Mouse (Mus musculus) urinary bladder, adult 18-20 months (tissue): ENCODE measurements around the gene Prrx2.

Experiments
- DNase-seq, 2 experiments: peaks; one replicate each; pipeline ENCODE4 v3.0.0; 2022; ENCODE audit warnings: low spot score in 2 of 2, mixed read lengths in 2 of 2

Prrx2 gene

DNA sequence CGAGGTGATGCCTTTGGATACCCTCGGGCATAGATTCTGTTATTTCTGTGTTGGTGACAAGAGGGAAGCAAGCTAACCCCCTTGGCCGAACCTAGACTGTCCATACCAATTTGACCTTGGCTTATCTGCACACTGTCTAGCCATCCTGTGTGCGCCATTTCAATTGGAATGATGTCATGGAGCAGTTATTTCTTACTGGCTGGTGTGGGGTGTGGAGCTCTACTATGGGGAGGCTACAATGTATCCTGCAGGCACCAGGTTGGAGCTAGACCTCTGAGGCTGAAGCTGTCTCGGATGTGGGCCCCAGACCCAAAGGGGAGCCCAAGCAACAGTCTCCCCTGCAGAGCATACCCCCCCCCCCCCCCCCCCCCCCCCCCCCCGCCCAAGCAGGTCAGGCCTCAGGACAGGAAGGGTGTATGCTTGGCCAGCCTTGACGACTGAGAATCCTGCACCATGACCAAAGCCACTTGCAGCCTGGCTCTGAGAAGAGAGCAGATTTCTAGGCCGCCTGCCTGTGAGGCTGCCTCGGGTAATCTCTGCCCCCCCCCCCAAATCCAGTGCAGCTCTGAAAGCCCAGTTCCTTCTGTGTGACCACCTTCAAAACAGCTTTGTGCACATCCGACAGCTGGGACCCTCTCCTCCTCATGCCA, at the start of gene Prrx2:
Gene Prrx2, plus strand, starts transcription at position 600 of the 650 bp plus-strand sequence.
- no peak for DNase-seq

- no peak for DNase-seq
Observed at GRCm38 (mm10) chr2:30787466-30787865, 47.3 kb upstream of the Prrx2 start.

- DNase-seq, result no peak
Observed at GRCm38 (mm10) chr2:30792061-30792460, 42.7 kb upstream of the Prrx2 start.

DNA sequence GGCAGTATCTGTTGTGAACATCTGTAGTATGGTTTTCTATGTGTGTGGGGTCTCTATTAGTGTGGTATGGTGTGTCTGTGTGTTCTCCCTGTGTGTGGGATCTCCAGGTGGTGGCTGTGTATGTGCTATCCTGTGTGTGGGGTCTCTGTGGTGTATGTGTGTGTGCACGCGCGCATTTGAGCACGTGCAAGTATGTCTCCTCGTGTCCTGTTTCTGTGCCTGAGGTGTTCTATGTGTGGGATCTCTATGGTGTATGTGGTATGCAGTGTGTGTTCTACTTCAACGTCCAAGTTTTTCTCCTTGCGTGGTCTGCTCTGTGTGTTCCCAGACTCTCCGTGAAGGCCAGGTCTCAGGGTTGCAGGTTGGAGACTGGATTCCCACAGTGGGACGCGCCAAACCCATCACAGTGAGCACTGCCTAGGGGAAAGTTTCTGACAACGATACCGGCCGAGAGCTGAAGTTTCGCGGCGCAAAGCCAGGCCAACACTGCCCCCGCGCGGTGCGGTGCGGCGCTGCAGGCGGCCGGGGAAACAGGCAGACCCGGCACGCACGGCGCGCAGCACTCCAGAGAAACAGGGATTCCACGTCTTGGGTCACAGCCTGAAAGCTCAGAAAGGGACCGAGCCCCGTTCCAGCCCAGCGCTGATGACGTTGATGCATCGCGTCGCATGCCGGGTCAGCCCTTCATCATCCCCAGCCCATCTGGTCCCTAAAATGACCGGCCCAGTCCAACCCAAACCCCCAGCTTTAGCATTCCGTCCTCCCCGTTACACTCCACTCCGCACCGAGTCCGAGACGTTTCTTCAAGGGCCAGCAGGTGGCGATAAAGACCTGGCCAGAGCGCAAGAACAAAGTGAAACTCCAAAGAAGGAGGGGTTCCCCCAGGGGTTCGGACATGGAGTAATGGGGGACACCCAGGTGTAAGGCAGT, 40.3 kb upstream of the Prrx2 start:
- peak; percentile 94 to 99 for DNase-seq

DNA sequence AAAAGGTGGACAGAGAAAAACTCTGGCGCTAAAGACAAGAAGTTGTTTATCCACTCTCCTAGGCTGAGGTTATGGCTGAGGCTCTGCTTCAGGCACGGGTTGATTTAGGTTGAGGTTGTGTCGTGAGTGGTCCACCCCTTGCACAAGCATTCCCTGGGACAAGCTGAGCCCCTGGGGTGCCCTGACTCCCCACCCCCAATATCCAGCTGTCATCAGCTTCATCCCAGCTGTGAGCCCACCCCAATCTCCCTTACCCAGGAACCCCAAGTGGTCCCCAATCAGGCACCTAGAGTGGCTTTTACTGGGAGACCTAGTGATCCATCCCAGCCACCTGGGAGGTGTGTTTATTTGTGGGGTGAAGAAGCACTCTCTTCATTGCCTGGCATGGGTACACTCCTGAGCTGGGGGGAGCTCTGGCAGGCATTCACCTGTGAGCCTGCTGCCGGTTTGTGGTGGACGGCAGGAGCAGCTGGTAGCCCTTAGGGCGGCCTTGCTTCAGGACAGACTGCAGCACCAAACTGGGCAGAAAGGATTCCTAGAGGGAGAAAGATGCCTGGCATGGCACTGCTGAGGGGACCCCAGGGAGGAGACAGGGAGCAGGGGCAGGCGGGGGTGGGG, 39.4 kb upstream of the Prrx2 start:
- DNase-seq, result no peak

DNA sequence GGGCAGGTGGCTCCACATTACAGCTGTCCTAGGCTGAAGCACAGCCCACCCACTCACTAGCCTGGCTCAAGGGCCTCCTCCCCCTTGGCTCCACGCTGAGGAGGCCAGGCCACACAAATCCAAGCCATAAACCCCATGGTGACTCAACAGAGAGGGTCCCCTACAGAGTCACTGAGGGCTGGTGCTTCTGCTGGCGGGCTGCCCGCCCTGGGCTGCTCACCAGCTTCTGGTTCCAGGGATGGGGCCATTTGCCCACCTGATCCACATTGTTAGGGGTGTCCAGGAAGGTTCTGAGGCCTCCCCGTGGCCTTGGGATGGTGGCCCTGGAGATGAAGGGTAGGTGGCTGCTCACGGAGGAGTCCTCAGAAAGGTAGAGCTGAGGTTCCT, 38.9 kb upstream of the Prrx2 start:
- no peak for DNase-seq

GRCm38 (mm10) chr2:30796382-30796781, 38.4 kb upstream of the Prrx2 start:
- peak; percentile 50 to 71 for DNase-seq

DNA sequence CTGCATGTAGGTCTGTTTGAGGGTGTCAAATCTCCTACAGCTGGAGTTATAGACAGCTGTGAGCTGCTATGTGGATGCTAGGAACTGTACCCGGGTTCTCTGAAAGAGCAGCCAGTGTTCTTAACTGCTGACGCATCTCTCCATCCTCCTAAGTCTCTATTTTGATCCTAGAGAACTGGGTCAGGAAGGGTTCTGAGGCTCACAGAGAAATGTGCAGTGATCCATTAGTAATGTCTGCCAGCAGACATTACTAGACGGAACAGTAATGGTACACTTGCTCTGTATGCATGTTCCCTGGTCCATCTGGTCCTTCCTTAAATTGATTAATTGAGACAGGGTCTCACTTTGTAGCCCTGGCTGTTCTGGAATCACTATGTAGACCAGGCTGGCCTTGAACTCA, 35.3 kb upstream of the Prrx2 start:
- DNase-seq, result no peak

DNA sequence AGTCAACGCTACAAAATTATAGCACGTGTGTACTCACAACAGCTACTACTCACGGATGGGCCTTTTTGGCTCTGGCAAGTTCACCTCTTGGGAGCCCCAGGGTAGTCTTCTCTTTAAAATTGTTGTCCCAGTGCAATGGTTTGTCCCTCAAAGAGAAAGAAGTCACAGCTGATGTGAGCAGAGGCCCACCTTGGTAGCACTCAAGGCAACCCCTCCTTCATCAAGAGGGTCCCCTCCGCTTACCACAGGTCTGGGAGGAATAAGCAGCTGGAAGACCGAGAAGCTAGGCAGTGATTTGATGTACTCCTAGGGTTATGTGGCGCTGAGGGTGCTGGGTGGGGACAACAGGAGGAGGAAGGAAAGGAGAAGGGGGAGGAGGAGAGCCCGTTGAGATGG, 34.1 kb upstream of the Prrx2 start:
- DNase-seq, result no peak

DNA sequence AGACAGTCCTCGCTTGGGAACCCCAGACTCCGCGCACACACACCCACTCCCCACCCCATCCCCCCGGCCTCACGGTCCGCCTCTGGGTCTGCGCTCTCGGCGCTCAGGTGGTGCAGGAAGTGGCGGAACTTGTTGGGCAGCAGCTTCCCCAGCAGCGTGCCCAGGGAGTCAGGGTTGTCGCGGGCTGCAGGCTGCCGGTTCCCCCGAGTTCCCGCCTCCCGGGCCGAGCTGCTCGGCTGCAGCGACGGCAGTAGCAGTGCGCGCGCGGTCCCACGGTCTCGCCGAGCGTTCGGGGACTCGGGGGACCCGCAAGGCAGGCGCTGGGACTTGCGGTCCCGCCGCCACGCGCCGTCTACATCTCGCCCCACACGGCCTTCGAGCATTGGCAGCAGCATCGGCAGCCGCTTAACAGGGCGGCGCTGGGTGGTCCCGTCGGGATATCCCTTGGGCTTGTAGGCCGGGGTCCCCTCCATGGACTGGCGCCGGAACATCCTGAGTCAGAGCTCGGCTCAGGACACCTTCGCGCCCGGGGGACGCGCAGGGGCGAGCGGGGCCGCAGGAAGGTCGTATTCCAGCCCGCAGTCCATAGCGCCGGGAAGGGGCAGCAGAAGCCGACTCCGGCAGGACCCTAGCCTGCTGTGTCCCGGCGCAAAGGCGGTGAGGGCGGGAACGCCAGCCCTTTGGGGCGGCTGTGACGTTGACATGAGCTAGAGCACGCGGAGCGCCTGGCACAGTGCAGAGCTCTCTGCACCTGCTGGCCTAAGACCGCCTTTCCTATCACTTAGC, 33.5 kb upstream of the Prrx2 start:
- no peak for DNase-seq

- no peak for DNase-seq
Observed at GRCm38 (mm10) chr2:30803604-30804003, 31.2 kb upstream of the Prrx2 start, which contains the start of gene 1700001O22Rik. Gene 1700001O22Rik, minus strand, starts transcription at chr2:30803661.

- DNase-seq, result no peak
Observed at GRCm38 (mm10) chr2:30805983-30806382, 28.8 kb upstream of the Prrx2 start.

DNA sequence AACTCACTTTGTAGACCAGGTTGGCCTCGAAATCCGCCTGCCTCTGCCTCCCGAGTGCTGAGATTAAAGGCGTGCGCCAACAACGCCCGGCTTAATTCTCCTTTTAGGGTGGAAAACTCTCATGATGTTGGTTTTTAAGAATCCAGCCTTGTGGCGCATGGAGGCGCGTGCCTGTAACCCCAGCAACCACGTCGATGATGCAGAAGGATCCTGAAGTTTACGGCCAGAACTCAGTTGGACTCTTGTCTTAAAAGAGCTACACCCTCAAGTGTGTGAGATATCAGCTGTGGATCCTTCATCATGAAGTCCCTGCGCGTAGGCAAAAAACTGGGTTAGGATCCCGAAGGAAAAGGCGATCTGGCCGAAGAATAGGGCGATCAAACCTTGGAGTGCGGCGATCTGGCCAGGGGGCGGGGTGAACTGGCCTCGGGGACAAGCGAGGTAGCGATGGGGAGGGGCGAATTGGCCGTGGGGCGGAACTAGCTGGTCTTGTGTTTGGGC, 27.6 kb upstream of the Prrx2 start:
- peak in 1 of 2 experiments; percentile 25 for DNase-seq

- peak; percentile 98 to 100 for DNase-seq
Observed at GRCm38 (mm10) chr2:30807648-30808295, 27.0 kb upstream of the Prrx2 start, which contains the start of gene Ntmt1. Gene Ntmt1, plus strand, starts transcription at chr2:30807826.

- no peak for DNase-seq
Observed at GRCm38 (mm10) chr2:30808296-30808655, 26.5 kb upstream of the Prrx2 start.

GRCm38 (mm10) chr2:30809503-30809902, 25.3 kb upstream of the Prrx2 start:
- no peak for DNase-seq

- DNase-seq, result no peak
Observed at GRCm38 (mm10) chr2:30810573-30810972, 24.2 kb upstream of the Prrx2 start.

- no peak for DNase-seq
Observed at GRCm38 (mm10) chr2:30816383-30816782, 18.4 kb upstream of the Prrx2 start.

GRCm38 (mm10) chr2:30819873-30820272, 14.9 kb upstream of the Prrx2 start:
- no peak for DNase-seq

DNA sequence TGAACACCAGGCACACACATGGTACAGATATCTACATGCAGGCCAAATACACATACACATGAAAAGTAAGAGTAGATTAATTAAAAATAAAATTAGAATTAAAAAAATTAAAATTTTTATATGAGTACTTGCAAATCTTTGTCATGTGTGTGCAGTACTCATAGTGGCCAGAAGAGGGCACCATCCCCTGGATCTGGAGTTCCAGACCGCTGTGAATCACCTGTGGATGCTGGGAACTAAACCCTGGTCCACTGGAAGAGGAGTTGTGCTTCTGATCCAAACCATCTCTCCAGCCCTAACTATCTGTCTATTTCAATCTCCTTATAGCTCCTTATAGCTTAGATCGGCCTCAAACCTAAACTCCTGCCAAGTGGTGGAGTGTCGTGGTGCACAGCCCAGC, 13.7 kb upstream of the Prrx2 start:
- DNase-seq, result no peak

GRCm38 (mm10) chr2:30822460-30822859, 12.3 kb upstream of the Prrx2 start:
- DNase-seq, result no peak
